Mouse (Mus musculus) stomach, embryonic 15.5 days (tissue): ENCODE data around the gene P2rx3. TPM values are rescaled to one million over a fixed set of nuclear protein-coding genes. Genes with fewer than 3 reads are reported as not detected.

Source experiments
- ATAC-seq: fragments of 200-750 bp; cut with Nextera tagmentation; 2 replicates; pipeline ENCODE4 v1.8.0; 2017; ENCODE audit warnings: low read depth, moderate number of reproducible peaks, moderate TSS enrichment; ENCODE audit not compliant: insufficient read depth, low FRiP score
- H3K27ac ChIP-seq: fragments of 300-500 bp; sonication (generic); 2 replicates; pipeline ENCODE4 v1.5.1; 2015; ENCODE audit warnings: mild to moderate bottlenecking, inconsistent platforms
- H3K27me3 ChIP-seq: fragments of 300-500 bp; sonication (generic); replicated peaks from 2 replicates; pipeline ENCODE4 v1.6.1; 2015; ENCODE audit warnings: inconsistent platforms
- H3K36me3 ChIP-seq: fragments of 300-500 bp; sonication (generic); 2 replicates; pipeline ENCODE4 v1.6.1; 2015; ENCODE audit warnings: inconsistent platforms
- H3K4me1 ChIP-seq: fragments of 300-500 bp; sonication (generic); 2 replicates; pipeline ENCODE4 v1.6.1; 2015; ENCODE audit warnings: inconsistent platforms
- H3K4me2 ChIP-seq: fragments of 300-500 bp; sonication (generic); 2 replicates; pipeline ENCODE4 v1.6.1; 2015; ENCODE audit warnings: mild to moderate bottlenecking, inconsistent platforms
- H3K4me3 ChIP-seq: fragments of 300-500 bp; sonication (generic); replicated peaks from 2 replicates; pipeline ENCODE4 v1.5.1; 2015; ENCODE audit warnings: inconsistent platforms
- H3K9ac ChIP-seq: fragments of 300-500 bp; sonication (generic); 2 replicates; pipeline ENCODE4 v1.6.1; 2015; ENCODE audit warnings: inconsistent platforms
- H3K9me3 ChIP-seq: fragments of 300-500 bp; sonication (generic); 2 replicates; pipeline ENCODE4 v1.6.1; 2016; ENCODE audit warnings: inconsistent platforms
- WGBS: fragments of 180-500 bp; shearing (Covaris S2); methylation state at CpG from one replicate; pipeline ENCODE4 v1.1.7; 2015; 5-methylcytosine and 5-hydroxymethylcytosine counted together
- polyA plus RNA-seq: library from polyadenylated mRNA; unstranded; fragments of >200 nt; fragmentation: Nextera tagmentation; extraction: Ambion mirVana; gene quantifications from 2 replicates; pipeline ENCODE4 v1.2.1, GENCODE M21; 2015

The P2rx3 gene
- 1.4 and 1.6 TPM in 2 replicates for polyA plus RNA-seq

- ATAC-seq = peak; percentile 93
These were observed at the start of gene P2rx3, which contains the start of gene Ssrp1 for GRCm38 (mm10) chr2:85037047-85038026. Gene P2rx3 (minus strand): TSS chr2:85037462. Gene Ssrp1 (plus strand): TSS chr2:85037234.

GRCm38 (mm10) chr2:85073751-85074150, 36.5 kb upstream of the P2rx3 start:
- 88% methylated on average over 5 of the region's 5 CpGs for WGBS
- H3K27ac ChIP-seq = no peak overlapping the region
- H3K9me3 ChIP-seq = no peaks in the 10 kb centered on the region
- no peak for ATAC-seq
- no peak overlapping the region for H3K4me2 ChIP-seq
- H3K9ac ChIP-seq = no peak overlapping the region
- no peak overlapping the region for H3K4me3 ChIP-seq
- H3K4me1 ChIP-seq = 0 out of 2 replicates have a peak, but pooled peaks cover 5% of the 10 kb centered on the region
- peaks cover 21% of the 10 kb centered on the region; the same call in 1 of the 2 replicates for H3K36me3 ChIP-seq
- H3K27me3 ChIP-seq = no peaks in the 10 kb centered on the region

More at GRCm38 (mm10) chr2:85037047-85038026, at the start of gene P2rx3, which contains the start of gene Ssrp1:
- no peaks in the 10 kb centered on the region for H3K27me3 ChIP-seq
- peaks cover 31% of the 10 kb centered on the region for H3K36me3 ChIP-seq
- under 1% methylated on average over 66 of the region's 66 CpGs for WGBS
- peak within 1 kb of the TSS; percentile 84 for H3K4me3 ChIP-seq
- peak within 1 kb of the TSS; percentile 97 for H3K9ac ChIP-seq
- no peaks in the 10 kb centered on the region for H3K9me3 ChIP-seq
- H3K4me1 ChIP-seq = peaks cover 13% of the 10 kb centered on the region; the same call in 1 of the 2 replicates
- peak within 1 kb of the TSS; percentile 78 for H3K4me2 ChIP-seq
- H3K27ac ChIP-seq = peak within 1 kb of the TSS; percentile 81

GRCm38 (mm10) chr2:85071921-85072320, 34.7 kb upstream of the P2rx3 start:
- WGBS = 77% methylated on average over 5 of the region's 5 CpGs
- no peaks in the 10 kb centered on the region for H3K9me3 ChIP-seq
- no peak overlapping the region for H3K4me2 ChIP-seq
- no peak overlapping the region for H3K9ac ChIP-seq
- H3K4me3 ChIP-seq = no peak overlapping the region
- peaks cover 13% of the 10 kb centered on the region; the same call in 1 of the 2 replicates for H3K4me1 ChIP-seq
- peaks cover 21% of the 10 kb centered on the region; the same call in 1 of the 2 replicates for H3K36me3 ChIP-seq
- no peak for ATAC-seq
- H3K27me3 ChIP-seq = no peaks in the 10 kb centered on the region
- no peak overlapping the region for H3K27ac ChIP-seq

- no peak overlapping the region for H3K9ac ChIP-seq
- no peak overlapping the region for H3K4me2 ChIP-seq
- H3K27ac ChIP-seq = no peak overlapping the region
- no peak overlapping the region for H3K4me3 ChIP-seq
- ATAC-seq = no peak
- 75% methylated on average over 15 of the region's 15 CpGs for WGBS
- H3K27me3 ChIP-seq = no peaks in the 10 kb centered on the region
- peaks cover 22% of the 10 kb centered on the region for H3K36me3 ChIP-seq
- H3K9me3 ChIP-seq = no peaks in the 10 kb centered on the region
- H3K4me1 ChIP-seq = peaks cover 13% of the 10 kb centered on the region; the same call in 1 of the 2 replicates
These were observed 32.8 kb upstream of the P2rx3 start for GRCm38 (mm10) chr2:85070086-85070485.

- no peak overlapping the region for H3K9ac ChIP-seq
- H3K4me2 ChIP-seq = no peak overlapping the region
- H3K27me3 ChIP-seq = no peaks in the 10 kb centered on the region
- H3K36me3 ChIP-seq = peaks cover 31% of the 10 kb centered on the region
- H3K27ac ChIP-seq = no peak overlapping the region
- no peak overlapping the region for H3K4me3 ChIP-seq
- no peak for ATAC-seq
- WGBS = 61% methylated on average over 2 of the region's 2 CpGs
- H3K4me1 ChIP-seq = peaks cover 13% of the 10 kb centered on the region; the same call in 1 of the 2 replicates
- H3K9me3 ChIP-seq = no peaks in the 10 kb centered on the region
These were observed 31.4 kb upstream of the P2rx3 start for GRCm38 (mm10) chr2:85068626-85069025.

GRCm38 (mm10) chr2:85067903-85068625, 30.8 kb upstream of the P2rx3 start:
- Histone ChIP-seq H3K4me2 (no peak overlapping the region), H3K4me1 (peaks cover 13% of the 10 kb centered on the region; the same call in 1 of the 2 replicates), H3K9me3 (no peaks in the 10 kb centered on the region), H3K9ac (no peak overlapping the region), H3K27me3 (no peaks in the 10 kb centered on the region), H3K27ac (peak overlapping the region; percentile 42; the same call in 1 of the 2 replicates), H3K36me3 (peaks cover 33% of the 10 kb centered on the region), H3K4me3 (no peak overlapping the region)
- ATAC-seq = peak; percentile 44
- 55% methylated on average over 10 of the region's 10 CpGs for WGBS

GRCm38 (mm10) chr2:85066937-85067336, 29.7 kb upstream of the P2rx3 start:
- Histone ChIP-seq H3K27ac (no peak overlapping the region), H3K27me3 (no peaks in the 10 kb centered on the region), H3K9me3 (no peaks in the 10 kb centered on the region), H3K4me3 (no peak overlapping the region), H3K9ac (no peak overlapping the region), H3K4me1 (peaks cover 13% of the 10 kb centered on the region; the same call in 1 of the 2 replicates), H3K4me2 (no peak overlapping the region), H3K36me3 (peaks cover 38% of the 10 kb centered on the region)
- 88% methylated on average over 5 of the region's 5 CpGs for WGBS
- ATAC-seq = no peak

GRCm38 (mm10) chr2:85065141-85065875, 28.0 kb upstream of the P2rx3 start:
- Histone ChIP-seq H3K4me2 (no peak overlapping the region), H3K27ac (no peak overlapping the region), H3K27me3 (no peaks in the 10 kb centered on the region), H3K4me3 (no peak overlapping the region), H3K9ac (no peak overlapping the region), H3K9me3 (no peaks in the 10 kb centered on the region), H3K36me3 (peaks cover 38% of the 10 kb centered on the region), H3K4me1 (peaks cover 18% of the 10 kb centered on the region)
- 75% methylated on average over 12 of the region's 12 CpGs for WGBS
- no peak for ATAC-seq

GRCm38 (mm10) chr2:85061107-85061541, 23.9 kb upstream of the P2rx3 start:
- Histone ChIP-seq H3K36me3 (peaks cover 48% of the 10 kb centered on the region), H3K27ac (peak overlapping the region; percentile 85), H3K4me3 (peak overlapping the region; percentile 45), H3K27me3 (no peaks in the 10 kb centered on the region), H3K4me1 (peaks cover 15% of the 10 kb centered on the region), H3K9ac (peak overlapping the region; percentile 38; the same call in 1 of the 2 replicates), H3K4me2 (peak overlapping the region; percentile 66), H3K9me3 (no peaks in the 10 kb centered on the region)
- ATAC-seq = peak; percentile 54
- 19% methylated on average over 10 of the region's 10 CpGs for WGBS

GRCm38 (mm10) chr2:85060591-85061060, 23.4 kb upstream of the P2rx3 start:
- peak; percentile 93 for ATAC-seq
- H3K36me3 ChIP-seq = peaks cover 51% of the 10 kb centered on the region
- H3K4me3 ChIP-seq = peak overlapping the region; percentile 45
- peaks cover 15% of the 10 kb centered on the region for H3K4me1 ChIP-seq
- H3K27me3 ChIP-seq = no peaks in the 10 kb centered on the region
- peak overlapping the region; percentile 66 for H3K4me2 ChIP-seq
- 4% methylated on average over 11 of the region's 11 CpGs for WGBS
- peak overlapping the region; percentile 38; the same call in 1 of the 2 replicates for H3K9ac ChIP-seq
- H3K9me3 ChIP-seq = no peaks in the 10 kb centered on the region
- H3K27ac ChIP-seq = peak overlapping the region; percentile 85

GRCm38 (mm10) chr2:85059677-85060076, 22.4 kb upstream of the P2rx3 start:
- Histone ChIP-seq H3K9ac (no peak overlapping the region), H3K4me1 (peaks cover 15% of the 10 kb centered on the region), H3K4me2 (peak overlapping the region; percentile 66; the same call in 1 of the 2 replicates), H3K27me3 (no peaks in the 10 kb centered on the region), H3K9me3 (no peaks in the 10 kb centered on the region), H3K4me3 (no peak overlapping the region), H3K27ac (peak overlapping the region; percentile 80), H3K36me3 (peaks cover 54% of the 10 kb centered on the region)
- 83% methylated on average over 6 of the region's 6 CpGs for WGBS
- ATAC-seq = no peak
